Mouse (Mus musculus): ENCODE results near the gene Dbt. TPM values are rescaled to one million over a fixed set of nuclear protein-coding genes. Genes with fewer than 3 reads are reported as not detected.

Gene Dbt
- polyA plus RNA-seq, 1 experiment from 2014 or later, result 15.1 TPM

DNA sequence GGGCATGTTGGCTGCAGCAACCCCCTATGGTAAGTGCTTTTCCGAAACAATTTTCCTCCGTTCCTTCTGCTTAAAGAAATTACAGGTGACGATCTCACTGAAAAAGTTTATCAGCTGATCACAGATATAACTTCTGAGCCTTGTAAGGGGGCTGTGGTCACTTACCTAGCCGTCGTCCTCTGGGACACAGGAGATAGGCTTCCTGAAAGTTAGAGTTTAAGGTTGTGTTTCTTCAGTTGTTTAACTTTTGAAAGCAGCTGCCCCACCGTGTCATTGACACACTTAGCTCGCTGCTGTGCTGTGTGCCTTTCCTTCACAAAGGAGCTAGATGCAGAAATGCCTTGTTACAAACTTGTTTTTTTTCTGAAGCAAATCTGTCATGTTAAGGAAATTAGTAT is 50.2 kb downstream of the Dbt start:
- ATAC-seq, result no peak

DNA sequence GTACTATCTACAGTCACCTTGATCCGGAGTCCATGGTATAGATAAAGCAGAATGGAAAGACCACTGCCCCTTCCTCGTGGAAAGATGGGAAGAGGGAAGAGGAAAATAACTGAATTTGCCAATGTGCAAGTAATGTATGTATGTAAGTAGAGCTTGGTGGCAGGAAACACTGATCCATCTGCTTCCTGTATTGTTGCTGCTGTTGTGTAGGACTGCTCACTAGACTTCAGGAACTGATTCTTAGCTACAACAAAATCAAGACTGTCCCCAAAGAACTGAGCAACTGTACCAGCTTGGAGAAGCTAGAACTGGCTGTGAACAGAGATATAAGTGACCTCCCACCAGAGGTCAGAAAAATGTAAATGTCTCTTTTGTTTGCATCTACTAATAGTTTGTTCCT is 57.8 kb downstream of the Dbt start:
- ATAC-seq, result no peak
- H3K9me3 ChIP-seq (ENCODE audit: control insufficient read depth, low read length), result peaks cover 5% of the 10 kb centered on the region; the same call in 1 of the 2 replicates
- no peak overlapping the region for H3K4me3 ChIP-seq (ENCODE audit: low read length)
- H3K4me1 ChIP-seq (ENCODE audit: control insufficient read depth, insufficient read depth, low read depth, low read length), result no peaks in the 10 kb centered on the region
- H3K27ac ChIP-seq (ENCODE audit: low read depth, low read length), result no peak overlapping the region
- no peaks in the 10 kb centered on the region for H3K27me3 ChIP-seq (replicated peaks; ENCODE audit: control insufficient read depth, insufficient read depth, low read length)
- H3K9ac ChIP-seq (ENCODE audit: low read depth, low read length), result no peak overlapping the region
- no peak overlapping the region for H3K4me2 ChIP-seq (ENCODE audit: low read length)
- no peaks in the 10 kb centered on the region for H3K36me3 ChIP-seq (ENCODE audit: control insufficient read depth, insufficient read depth, low read length)
- WGBS, result 78% methylated on average over 2 of the region's 2 CpGs

More for the DNA sequence above, 50.2 kb downstream of the Dbt start:
- Histone ChIP-seq H3K9me3 (ENCODE audit: control insufficient read depth, low read length) (peaks cover 5% of the 10 kb centered on the region; the same call in 1 of the 2 replicates), H3K36me3 (ENCODE audit: control insufficient read depth, insufficient read depth, low read length) (no peaks in the 10 kb centered on the region), H3K27me3 (replicated peaks; ENCODE audit: control insufficient read depth, insufficient read depth, low read length) (no peaks in the 10 kb centered on the region), H3K4me3 (ENCODE audit: low read length) (no peak overlapping the region), H3K9ac (ENCODE audit: low read depth, low read length) (no peak overlapping the region), H3K4me2 (ENCODE audit: low read length) (no peak overlapping the region), H3K27ac (ENCODE audit: low read depth, low read length) (no peak overlapping the region), H3K4me1 (ENCODE audit: control insufficient read depth, insufficient read depth, low read depth, low read length) (no peaks in the 10 kb centered on the region)
- WGBS, result 84% methylated on average over 7 of the region's 7 CpGs

DNA sequence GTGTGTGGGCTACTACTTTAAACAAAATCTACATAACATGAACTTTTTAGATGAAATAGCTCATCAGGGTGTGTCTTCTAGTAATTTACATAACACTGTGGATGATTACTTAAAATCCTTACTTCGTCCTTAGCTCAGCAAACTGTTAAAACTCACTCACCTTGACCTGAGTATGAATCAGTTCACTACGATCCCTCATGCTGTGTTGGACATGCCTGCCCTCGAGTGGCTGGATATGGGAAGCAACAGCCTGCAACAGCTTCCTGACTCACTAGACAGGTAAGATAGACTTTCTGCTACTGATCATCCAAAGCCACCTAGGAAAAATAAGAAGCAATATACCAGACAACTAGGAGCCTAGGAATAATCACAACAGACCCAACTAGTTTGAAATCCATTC is 64.4 kb downstream of the Dbt start:
- Histone ChIP-seq H3K27ac (ENCODE audit: low read depth, low read length) (no peak overlapping the region), H3K27me3 (replicated peaks; ENCODE audit: control insufficient read depth, insufficient read depth, low read length) (no peaks in the 10 kb centered on the region), H3K4me3 (ENCODE audit: low read length) (no peak overlapping the region), H3K4me2 (ENCODE audit: low read length) (no peak overlapping the region), H3K9ac (ENCODE audit: low read depth, low read length) (no peak overlapping the region), H3K36me3 (ENCODE audit: control insufficient read depth, insufficient read depth, low read length) (peaks cover 3% of the 10 kb centered on the region; the same call in 1 of the 2 replicates), H3K4me1 (ENCODE audit: control insufficient read depth, insufficient read depth, low read depth, low read length) (no peaks in the 10 kb centered on the region), H3K9me3 (ENCODE audit: control insufficient read depth, low read length) (no peaks in the 10 kb centered on the region)
- no peak for ATAC-seq
- 70% methylated on average over 3 of the region's 3 CpGs for WGBS

DNA sequence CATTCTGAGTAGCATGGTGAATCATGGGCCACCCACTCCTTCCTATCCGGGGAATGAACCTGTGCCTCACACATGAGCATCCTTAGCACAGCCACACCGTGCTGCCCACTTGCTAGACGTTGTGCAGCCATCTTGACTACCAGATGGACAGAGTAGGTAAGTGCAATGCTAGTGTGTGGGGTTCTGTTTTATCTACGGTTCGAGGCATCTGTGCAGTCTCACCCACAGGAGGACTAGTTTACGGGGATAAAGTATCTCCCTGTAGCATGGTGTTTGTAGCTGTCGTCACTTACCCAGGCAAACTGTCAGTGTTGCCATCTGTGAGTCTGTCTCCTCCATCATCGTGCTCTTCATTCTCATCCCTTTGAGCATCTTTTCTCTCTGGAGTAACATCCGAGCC is 69.3 kb downstream of the Dbt start:
- Histone ChIP-seq H3K9ac (ENCODE audit: low read depth, low read length) (no peak overlapping the region), H3K27me3 (replicated peaks; ENCODE audit: control insufficient read depth, insufficient read depth, low read length) (no peaks in the 10 kb centered on the region), H3K27ac (ENCODE audit: low read depth, low read length) (no peak overlapping the region), H3K4me2 (ENCODE audit: low read length) (no peak overlapping the region), H3K4me1 (ENCODE audit: control insufficient read depth, insufficient read depth, low read depth, low read length) (no peaks in the 10 kb centered on the region), H3K4me3 (ENCODE audit: low read length) (no peak overlapping the region), H3K36me3 (ENCODE audit: control insufficient read depth, insufficient read depth, low read length) (peaks cover 16% of the 10 kb centered on the region), H3K9me3 (ENCODE audit: control insufficient read depth, low read length) (no peaks in the 10 kb centered on the region)
- 97% methylated on average over 9 of the region's 9 CpGs for WGBS
- ATAC-seq, result no peak

DNA sequence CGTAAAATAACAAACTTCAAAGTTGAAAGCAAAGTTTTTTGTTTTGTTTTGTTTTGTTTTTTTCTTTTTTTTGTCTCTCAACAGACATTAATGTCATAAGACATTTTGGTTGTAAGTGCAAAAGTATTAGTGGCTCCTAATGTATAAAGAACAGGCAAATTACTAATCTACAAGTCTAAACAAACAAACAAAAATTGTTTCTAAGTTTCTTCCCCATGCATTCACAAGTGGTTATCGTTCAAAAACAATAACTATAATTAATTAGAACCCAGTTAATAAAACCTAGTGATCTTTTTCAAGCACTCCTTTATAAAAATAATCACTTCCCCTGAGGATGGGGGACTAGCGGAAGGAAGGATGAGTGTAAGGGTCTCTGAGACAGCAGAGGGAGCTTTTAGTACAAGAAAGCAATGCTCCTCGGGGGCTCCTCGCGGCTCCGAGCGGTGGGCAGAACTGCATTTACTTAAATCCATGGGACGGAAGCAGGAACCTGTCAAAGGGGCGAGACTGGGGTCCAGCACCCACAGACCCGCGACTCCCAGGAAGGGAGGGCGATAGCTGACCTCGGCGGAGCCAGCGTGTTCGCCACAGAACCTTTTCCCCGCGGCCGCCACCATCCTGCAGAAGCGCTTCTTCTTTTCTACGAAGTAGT is 81.3 kb downstream of the Dbt start:
- H3K9me3 ChIP-seq (ENCODE audit: control insufficient read depth, low read length), result no peaks in the 10 kb centered on the region
- peak overlapping the region; percentile 50 for H3K4me2 ChIP-seq (ENCODE audit: low read length)
- peak overlapping the region; percentile 83 for H3K9ac ChIP-seq (ENCODE audit: low read depth, low read length)
- peaks cover 3% of the 10 kb centered on the region for H3K4me1 ChIP-seq (ENCODE audit: control insufficient read depth, insufficient read depth, low read depth, low read length)
- 3% methylated on average over 22 of the region's 22 CpGs for WGBS
- H3K27me3 ChIP-seq (replicated peaks; ENCODE audit: control insufficient read depth, insufficient read depth, low read length), result no peaks in the 10 kb centered on the region
- ATAC-seq, result peak; percentile 87
- peak overlapping the region; percentile 60 for H3K4me3 ChIP-seq (ENCODE audit: low read length)
- H3K36me3 ChIP-seq (ENCODE audit: control insufficient read depth, insufficient read depth, low read length), result peaks cover 16% of the 10 kb centered on the region
- H3K27ac ChIP-seq (ENCODE audit: low read depth, low read length), result peak overlapping the region; percentile 86

DNA sequence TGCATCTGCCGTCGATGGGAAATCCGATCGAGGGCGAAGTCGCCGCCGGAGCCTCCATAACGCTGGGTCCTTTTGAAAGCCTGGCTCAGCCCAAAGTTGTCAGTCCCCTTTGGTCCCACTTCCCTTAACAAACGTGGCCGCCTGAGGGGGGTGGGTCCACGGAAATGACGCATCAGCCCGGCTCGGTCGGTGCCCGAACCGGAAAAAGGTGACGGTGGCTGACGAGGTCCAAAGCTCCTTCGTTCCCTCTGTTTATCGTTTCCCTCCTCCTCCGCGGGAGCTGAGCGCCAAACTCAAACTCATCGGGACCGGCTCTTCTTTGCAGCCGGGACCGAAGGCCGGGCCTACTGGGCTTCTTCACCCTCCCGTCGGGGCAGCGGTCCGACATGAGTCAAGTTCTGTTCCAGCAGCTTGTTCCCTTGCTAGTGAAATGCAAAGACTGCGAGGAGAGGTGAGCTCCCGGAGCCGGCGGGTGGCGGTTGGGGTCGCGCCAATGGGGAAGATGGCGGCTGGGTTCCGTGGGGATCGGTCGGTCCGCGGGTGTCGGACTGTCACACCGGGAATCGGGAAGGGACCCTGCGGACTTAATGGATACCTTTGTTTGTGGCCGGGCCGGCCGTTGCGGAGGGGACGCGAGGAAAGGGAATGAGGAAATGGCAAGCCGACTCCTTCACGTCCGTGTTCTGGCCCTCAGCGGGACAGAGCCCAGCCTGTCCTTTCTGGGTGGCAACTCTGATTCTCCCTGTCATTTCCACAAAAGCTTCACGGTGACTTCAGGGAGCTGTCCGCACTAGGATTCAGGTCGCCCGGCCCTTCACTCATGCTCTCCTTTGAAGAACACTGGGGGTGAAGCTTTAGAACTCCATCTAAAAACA is 82.1 kb downstream of the Dbt start, which contains the start of gene Sass6:
Gene Sass6, plus strand, starts transcription at position 255 of the 875 bp plus-strand sequence.
- H3K36me3 ChIP-seq (ENCODE audit: control insufficient read depth, insufficient read depth, low read length), result peaks cover 10% of the 10 kb centered on the region
- H3K4me3 ChIP-seq (ENCODE audit: low read length), result peak within 1 kb of the TSS; percentile 60
- peak within 1 kb of the TSS; percentile 78 for H3K4me2 ChIP-seq (ENCODE audit: low read length)
- peak; percentile 99 for ATAC-seq
- peaks cover 3% of the 10 kb centered on the region for H3K4me1 ChIP-seq (ENCODE audit: control insufficient read depth, insufficient read depth, low read depth, low read length)
- no peaks in the 10 kb centered on the region for H3K9me3 ChIP-seq (ENCODE audit: control insufficient read depth, low read length)
- peak within 1 kb of the TSS; percentile 83 for H3K9ac ChIP-seq (ENCODE audit: low read depth, low read length)
- peak within 1 kb of the TSS; percentile 86 for H3K27ac ChIP-seq (ENCODE audit: low read depth, low read length)
- under 1% methylated on average over 62 of the region's 65 CpGs for WGBS
- H3K27me3 ChIP-seq (replicated peaks; ENCODE audit: control insufficient read depth, insufficient read depth, low read length), result no peaks in the 10 kb centered on the region

DNA sequence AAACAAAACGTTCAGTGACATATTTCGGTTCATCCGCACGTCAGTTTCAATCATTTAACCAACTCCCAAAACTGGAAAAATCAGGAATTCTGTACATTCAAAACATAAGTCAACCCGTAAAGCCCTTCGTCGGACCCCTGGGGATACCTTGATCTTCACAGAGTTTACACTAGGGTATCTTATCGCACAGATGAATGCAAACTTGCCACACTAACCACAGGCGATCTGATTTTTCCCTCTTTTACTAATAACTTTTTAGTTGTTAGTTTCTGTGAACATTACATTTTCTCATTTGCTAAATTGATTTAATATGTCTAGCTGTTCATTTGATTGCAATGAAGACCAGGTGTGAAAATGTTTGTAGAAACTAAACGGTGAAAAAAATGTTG is 82.7 kb downstream of the Dbt start:
- Histone ChIP-seq H3K9me3 (ENCODE audit: control insufficient read depth, low read length) (no peaks in the 10 kb centered on the region), H3K36me3 (ENCODE audit: control insufficient read depth, insufficient read depth, low read length) (peaks cover 5% of the 10 kb centered on the region), H3K27me3 (replicated peaks; ENCODE audit: control insufficient read depth, insufficient read depth, low read length) (no peaks in the 10 kb centered on the region), H3K27ac (ENCODE audit: low read depth, low read length) (no peak overlapping the region), H3K4me1 (ENCODE audit: control insufficient read depth, insufficient read depth, low read depth, low read length) (peaks cover 3% of the 10 kb centered on the region), H3K9ac (ENCODE audit: low read depth, low read length) (peak overlapping the region; percentile 62), H3K4me2 (ENCODE audit: low read length) (peak overlapping the region; percentile 78), H3K4me3 (ENCODE audit: low read length) (peak overlapping the region; percentile 60)
- WGBS, result 7% methylated on average over 10 of the region's 10 CpGs
- no peak for ATAC-seq

Data from hindbrain, embryonic 16.5 days (tissue).